In genomic region chr10:44520189-44520588, GRCm38 (mm10) we compare ENCODE assay signal across 30 mouse cellular contexts. TPM values are rescaled to one million over a fixed set of nuclear protein-coding genes. Genes with fewer than 3 reads are reported as not detected.
DNase-seq lines count a peak whose midpoint lies in the region; ATAC-seq and TF ChIP-seq lines count a peak whose summit lies in the region.
"Had no signal": no experiment of that assay in that cellular context is flagged by ENCODE, and none has a peak within 500 bp of the region (broad histone marks: within the 10 kb centered on the region; RNA-seq: fewer than 3 reads in every experiment).

No protein-coding gene starts in this region.

- no peak overlapping the region for H3K4me2 ChIP-seq in intestine, embryonic 14.5 days (ENCODE audit: low read length)
- 0 out of 2 replicates have a peak overlapping the region, but pooled peaks have one; percentile 7 for H3K4me2 ChIP-seq in intestine, postnatal 0 days (replicated peaks; ENCODE audit: low read depth)
- H3K4me2 ChIP-seq in liver, embryonic 11.5 days: no peak overlapping the region
- H3K4me2 ChIP-seq: embryonic facial prominence, embryonic 13.5 days; forebrain, embryonic 12.5 days; forebrain, embryonic 15.5 days; heart, embryonic 12.5 days; heart, embryonic 15.5 days; hindbrain, embryonic 15.5 days had no signal

- in situ Hi-C loops in ES-E14 (cut with MboI; ENCODE audit: low sequenced_read_pairs in 2 of 2, unreplicated experiment in 2 of 2): no loop called here

- no peak overlapping the region for H3K9ac ChIP-seq in ES-E14 (ENCODE audit: insufficient read depth, low read depth, low read length, poor library complexity, severe bottlenecking)
- H3K9ac ChIP-seq in intestine, embryonic 14.5 days (ENCODE audit: low read length): no peak overlapping the region
- no peak overlapping the region for H3K9ac ChIP-seq in intestine, postnatal 0 days (ENCODE audit: low read depth, low read length)
- H3K9ac ChIP-seq in liver, embryonic 11.5 days (ENCODE audit: low read depth, low read length): no peak overlapping the region
- H3K9ac ChIP-seq: embryonic facial prominence, embryonic 13.5 days; forebrain, embryonic 12.5 days; forebrain, embryonic 15.5 days; heart, embryonic 12.5 days; heart, embryonic 15.5 days; hindbrain, embryonic 15.5 days had no signal

- peak; percentile 29 for DNase-seq in kidney, adult 2 months
- no peak for DNase-seq in kidney, adult 11 months
- no peak for DNase-seq in ES-E14 (ENCODE audit: low read depth, low spot score)
- peak; percentile 47 for DNase-seq in intestine, embryonic 14.5 days (ENCODE audit: low spot score)
- DNase-seq in gastrocnemius, postnatal 4 days (ENCODE audit: low spot score in 2 of 2): no peak
- no peak for DNase-seq in liver, embryonic 11.5 days (ENCODE audit: low spot score)
- DNase-seq in lung, postnatal 25 days (ENCODE audit: low spot score): no peak
- DNase-seq: adrenal gland, adult 8-10 months; adrenal gland, postnatal 25 days; B cell, adult 2 months; cerebellum, adult 11-12 months; cerebellum, adult 8-10 months; cerebellum, postnatal 10 days; cerebellum, postnatal 36 days; embryo, embryonic 11 days; gastrocnemius, postnatal 10 days; gastrocnemius, postnatal 36 days; heart, adult 18-20 months; heart, postnatal 10 days; heart, postnatal 4 days had no signal

- no peak for ATAC-seq in intestine, embryonic 14.5 days (replicated peaks; ENCODE audit: low FRiP score, low TSS enrichment, low read depth)
- peak; percentile 57; the same call in 1 of the 2 replicates for ATAC-seq in intestine, postnatal 0 days
- ATAC-seq in liver, embryonic 11.5 days (replicated peaks; ENCODE audit: low FRiP score): no peak
- ATAC-seq: forebrain, embryonic 15.5 days had no signal

- no peak for TF ChIP-seq CTCF in kidney, adult 2 months (conservative IDR thresholded peaks at IDR 0.05; ENCODE audit: insufficient read depth, insufficient read length, low read depth, low read length)
- no peak for TF ChIP-seq CTCF in intestine, postnatal 0 days (IDR thresholded peaks at IDR 0.05; ENCODE audit: low read depth)

- 44% methylated on average over 6 of the region's 6 CpGs for WGBS in kidney, adult 2 months
- 41% methylated on average over 6 of the region's 6 CpGs for WGBS in intestine, embryonic 14.5 days
- WGBS in intestine, postnatal 0 days: 23% methylated on average over 6 of the region's 6 CpGs
- 38% methylated on average over 6 of the region's 6 CpGs for WGBS in liver, embryonic 11.5 days

- H3K4me1 ChIP-seq in kidney, adult 2 months (ENCODE audit: control insufficient read depth, insufficient read depth, low read length): no peaks in the 10 kb centered on the region
- H3K4me1 ChIP-seq in ES-E14 (ENCODE audit: control insufficient read depth in 2 of 2, insufficient read depth in 2 of 2, low read length in 2 of 2, poor library complexity in 1 of 2): peaks cover 0 to 3% of the 10 kb centered on the region in 2 experiments; a peak in 1 of 4 replicates
- H3K4me1 ChIP-seq in intestine, embryonic 14.5 days (replicated peaks; ENCODE audit: control insufficient read depth, insufficient read depth, low read length): no peaks in the 10 kb centered on the region
- H3K4me1 ChIP-seq in intestine, postnatal 0 days (replicated peaks; ENCODE audit: control insufficient read depth, insufficient read depth, low read length): no peaks in the 10 kb centered on the region
- no peaks in the 10 kb centered on the region for H3K4me1 ChIP-seq in liver, embryonic 11.5 days (replicated peaks; ENCODE audit: control insufficient read depth, insufficient read depth, low read length)
- H3K4me1 ChIP-seq: embryonic facial prominence, embryonic 10.5 days; embryonic facial prominence, embryonic 13.5 days; forebrain, embryonic 15.5 days; heart, embryonic 12.5 days; hindbrain, embryonic 15.5 days had no signal

- no peaks in the 10 kb centered on the region for H3K36me3 ChIP-seq in kidney, adult 2 months (ENCODE audit: control insufficient read depth, insufficient read depth, low read length)
- H3K36me3 ChIP-seq in ES-E14 (ENCODE audit: control insufficient read depth, insufficient read depth, low read length, poor library complexity, severe bottlenecking): no peaks in the 10 kb centered on the region
- H3K36me3 ChIP-seq in intestine, embryonic 14.5 days (ENCODE audit: control insufficient read depth, insufficient read depth, low read length): no peaks in the 10 kb centered on the region
- H3K36me3 ChIP-seq in intestine, postnatal 0 days (ENCODE audit: control insufficient read depth, insufficient read depth): no peaks in the 10 kb centered on the region; the same call in 1 of the 2 replicates
- no peaks in the 10 kb centered on the region for H3K36me3 ChIP-seq in liver, embryonic 11.5 days (ENCODE audit: control insufficient read depth, insufficient read depth, low read length)
- H3K36me3 ChIP-seq: embryonic facial prominence, embryonic 10.5 days; embryonic facial prominence, embryonic 13.5 days; forebrain, embryonic 12.5 days; forebrain, embryonic 15.5 days; heart, embryonic 12.5 days; heart, embryonic 15.5 days; hindbrain, embryonic 15.5 days had no signal

- H3K27ac ChIP-seq in kidney, adult 2 months (ENCODE audit: insufficient read depth, low read depth, low read length): no peak overlapping the region
- H3K27ac ChIP-seq in ES-E14 (ENCODE audit: insufficient read depth, low read depth, low read length, poor library complexity, severe bottlenecking): no peak overlapping the region
- H3K27ac ChIP-seq in intestine, embryonic 14.5 days (ENCODE audit: low read depth): no peak overlapping the region
- no peak overlapping the region for H3K27ac ChIP-seq in intestine, postnatal 0 days (ENCODE audit: low read depth, low read length)
- no peak overlapping the region for H3K27ac ChIP-seq in liver, embryonic 11.5 days (ENCODE audit: low read depth, low read length)
- H3K27ac ChIP-seq: embryonic facial prominence, embryonic 10.5 days; embryonic facial prominence, embryonic 13.5 days; forebrain, embryonic 12.5 days; forebrain, embryonic 15.5 days; heart, embryonic 15.5 days; hindbrain, embryonic 15.5 days had no signal

- no peaks in the 10 kb centered on the region for H3K9me3 ChIP-seq in ES-E14 (ENCODE audit: control insufficient read depth, insufficient read depth, low read depth, low read length)
- H3K9me3 ChIP-seq in intestine, embryonic 14.5 days (ENCODE audit: control insufficient read depth, low read length): no peaks in the 10 kb centered on the region
- no peaks in the 10 kb centered on the region for H3K9me3 ChIP-seq in intestine, postnatal 0 days (ENCODE audit: control insufficient read depth)
- H3K9me3 ChIP-seq in liver, embryonic 11.5 days (ENCODE audit: control insufficient read depth, low read length): no peaks in the 10 kb centered on the region
- H3K9me3 ChIP-seq: embryonic facial prominence, embryonic 10.5 days; embryonic facial prominence, embryonic 13.5 days; forebrain, embryonic 12.5 days; forebrain, embryonic 15.5 days; heart, embryonic 12.5 days; heart, embryonic 15.5 days; hindbrain, embryonic 15.5 days had no signal

- H3K4me3 ChIP-seq in kidney, adult 2 months (ENCODE audit: insufficient read depth, low read depth, low read length): no peak overlapping the region
- no peak overlapping the region for H3K4me3 ChIP-seq in ES-E14 (ENCODE audit: insufficient read depth in 1 of 2, low read depth in 1 of 2, low read length in 2 of 2, poor library complexity in 1 of 2, severe bottlenecking in 1 of 2)
- H3K4me3 ChIP-seq in intestine, embryonic 14.5 days (ENCODE audit: low read depth, low read length): no peak overlapping the region
- H3K4me3 ChIP-seq in intestine, postnatal 0 days (ENCODE audit: low read depth, low read length): no peak overlapping the region
- H3K4me3 ChIP-seq in liver, embryonic 11.5 days (ENCODE audit: low read depth, low read length): no peak overlapping the region
- H3K4me3 ChIP-seq: embryonic facial prominence, embryonic 10.5 days; embryonic facial prominence, embryonic 13.5 days; erythroblast, embryonic 14.5 days; forebrain, embryonic 12.5 days; forebrain, embryonic 15.5 days; heart, embryonic 12.5 days; heart, embryonic 15.5 days; hindbrain, embryonic 15.5 days had no signal

- TF ChIP-seq POLR2A in kidney, adult 2 months (IDR thresholded peaks at IDR 0.05; ENCODE audit: low read depth, low read length): no peak

- no peaks in the 10 kb centered on the region for H3K27me3 ChIP-seq in kidney, adult 2 months (replicated peaks; ENCODE audit: control insufficient read depth, insufficient read depth, low read length)
- peaks cover 3% of the 10 kb centered on the region; the same call in 1 of the 2 replicates for H3K27me3 ChIP-seq in intestine, embryonic 14.5 days (replicated peaks; ENCODE audit: control insufficient read depth, insufficient read depth, low read length)
- no peaks in the 10 kb centered on the region for H3K27me3 ChIP-seq in intestine, postnatal 0 days (replicated peaks; ENCODE audit: control insufficient read depth, insufficient read depth, low read length)
- peaks cover 2% of the 10 kb centered on the region for H3K27me3 ChIP-seq in liver, embryonic 11.5 days (replicated peaks; ENCODE audit: control insufficient read depth, insufficient read depth, low read length)
- H3K27me3 ChIP-seq: CH12.LX had no signal

TF ChIP-seq in ES-E14, 5 proteins besides CTCF, POLR2A, EP300 and RAD21:
- TF ChIP-seq ZNF384 (IDR thresholded peaks at IDR 0.05; ENCODE audit: low read depth, low read length) (0 out of 2 replicates have a peak, but pooled peaks have one; percentile 73), ZC3H11A (IDR thresholded peaks at IDR 0.05; ENCODE audit: borderline replicate concordance, low read depth, low read length) (no peak), MAFK (IDR thresholded peaks at IDR 0.05; ENCODE audit: insufficient read depth, low read depth, low read length) (peak; percentile 32; the same call in 1 of the 2 replicates), CHD2 (IDR thresholded peaks at IDR 0.05; ENCODE audit: low read depth, low read length) (no peak), HCFC1 (IDR thresholded peaks at IDR 0.05; ENCODE audit: borderline replicate concordance, insufficient read depth, low read length) (no peak)

RNA-seq across cellular contexts. Expression of gene Prdm1, which starts 8.1 kb away (rescaled TPM):
- polyA plus RNA-seq in kidney, adult 2 months (2012; rRNA removed): 1.8 and 1.9 TPM in 2 replicates
- 2.2 and 3.1 TPM in 2 replicates for total RNA-seq in ES-E14 (2012; rRNA removed)
- 26.3 and 30.5 TPM in 2 replicates for polyA plus RNA-seq in intestine, embryonic 14.5 days (2014; fragmentation: Nextera tagmentation; extraction: Ambion mirVana)
- 17.7 and 21.2 TPM in 2 replicates for polyA plus RNA-seq in intestine, postnatal 0 days (2015; fragmentation: Nextera tagmentation; extraction: Ambion mirVana)
- 1 to 10 TPM; 2.3 to 2.9 TPM for total RNA-seq in gastrocnemius, postnatal 4 days (2021)
- 0.62 and 0.97 TPM in 2 replicates for polyA plus RNA-seq in liver, embryonic 11.5 days (2014; fragmentation: Nextera tagmentation; extraction: Ambion mirVana)
- polyA plus RNA-seq: erythroblast, embryonic 14.5 days had no signal

Comparison
In these comparisons a context has a peak if more than half of its experiments do, and no peak if none do; other contexts are left out.
1. DNase-seq: peak in kidney, adult 2 months (single experiment) and intestine, embryonic 14.5 days (single experiment); none in kidney, adult 11 months (single experiment), ES-E14 (single experiment), gastrocnemius, postnatal 4 days (0 of 2), liver, embryonic 11.5 days (single experiment) and lung, postnatal 25 days (single experiment).